Mouse (Mus musculus) ES-Bruce4 (cell line): ENCODE data around the gene Gmfg.

Source experiments
- CTCF ChIP-seq: IDR thresholded peaks from one replicate; pipeline ENCODE4 v1.8.1; 2011; ENCODE audit warnings: low read depth, low read length
- EP300 ChIP-seq: IDR thresholded peaks from 2 replicates; pipeline ENCODE4 v1.6.1; 2011; ENCODE audit warnings: low read depth, low read length; ENCODE audit not compliant: insufficient read depth

DNA sequence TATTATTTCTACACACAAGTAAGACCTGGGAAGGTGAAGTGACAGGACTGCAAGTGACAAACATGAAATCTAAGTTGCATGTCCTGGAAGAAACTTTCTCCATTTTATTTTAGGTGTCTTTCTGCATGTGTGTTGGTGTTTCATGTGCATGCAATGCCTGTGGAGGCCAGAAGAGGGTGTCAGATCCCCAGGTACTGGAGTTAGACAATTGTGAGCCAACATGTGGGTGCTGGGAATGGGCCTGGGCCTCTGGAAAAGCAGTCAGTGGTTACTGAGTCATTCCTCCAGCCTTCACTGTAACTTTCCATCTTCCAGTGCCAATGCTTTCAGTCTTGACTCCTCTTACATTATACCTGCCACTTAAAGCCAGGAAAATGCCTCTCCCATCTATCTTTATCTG lies 19.9 kb upstream of the Gmfg start:
- no peak for TF ChIP-seq EP300
- peak; percentile 35 for TF ChIP-seq CTCF
